Mouse (Mus musculus): ENCODE results near the gene Stpg3. TPM values are rescaled to one million over a fixed set of nuclear protein-coding genes. Genes with fewer than 3 reads are reported as not detected.
A peak's percentile ranks its signal among the peaks of the same experiment; 100 is the strongest.

The Stpg3 gene
- total RNA-seq, 2 experiments from 2014 or later, result not detected

DNA sequence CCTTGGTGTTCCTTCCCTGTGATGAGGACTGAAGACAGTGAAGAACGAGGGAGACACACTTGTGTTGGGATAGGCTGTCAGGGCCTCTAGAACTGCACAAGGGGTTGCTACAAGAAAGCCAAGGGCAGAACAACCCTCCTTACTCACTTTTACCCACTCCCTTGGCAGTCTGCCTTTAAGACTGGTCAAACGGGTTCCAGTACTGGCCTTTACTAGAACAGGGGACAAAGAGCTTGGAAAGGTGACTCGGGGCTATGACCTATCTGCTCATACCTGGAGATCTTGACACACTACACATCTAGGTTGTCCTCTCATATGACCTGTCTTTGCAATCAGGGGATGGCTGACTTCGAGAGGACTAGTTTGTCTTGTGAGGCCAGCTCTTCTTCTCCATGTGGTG lies 23.1 kb upstream of the Stpg3 start:
- no peak for DNase-seq
- intact Hi-C loops (cut with DNase I), result no loop called here

DNA sequence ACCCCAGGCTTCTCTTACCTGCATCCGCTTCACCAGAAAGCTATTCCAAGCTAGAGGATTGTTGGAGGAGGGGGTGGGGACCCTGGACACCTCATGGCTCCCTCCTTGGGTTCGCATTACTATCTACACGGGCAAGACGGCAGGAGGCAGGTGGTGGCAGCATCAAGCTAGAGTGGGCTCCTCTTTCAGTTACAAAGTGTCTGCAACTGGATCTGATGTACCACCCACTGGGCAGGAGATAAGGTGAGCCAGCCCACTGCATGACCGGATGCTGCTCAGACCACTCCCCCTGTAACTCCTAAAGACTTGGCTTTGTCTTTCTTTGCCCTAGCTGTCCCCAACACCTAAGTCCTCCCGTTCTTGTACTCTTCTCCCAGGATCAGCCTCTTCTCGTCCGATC lies 22.2 kb upstream of the Stpg3 start, which contains the start of gene Rnf224:
Gene Rnf224, minus strand, starts transcription at position 174 of the 400 bp plus-strand sequence.
- intact Hi-C loops (cut with DNase I), result no loop called here
- DNase-seq, result no peak

DNA sequence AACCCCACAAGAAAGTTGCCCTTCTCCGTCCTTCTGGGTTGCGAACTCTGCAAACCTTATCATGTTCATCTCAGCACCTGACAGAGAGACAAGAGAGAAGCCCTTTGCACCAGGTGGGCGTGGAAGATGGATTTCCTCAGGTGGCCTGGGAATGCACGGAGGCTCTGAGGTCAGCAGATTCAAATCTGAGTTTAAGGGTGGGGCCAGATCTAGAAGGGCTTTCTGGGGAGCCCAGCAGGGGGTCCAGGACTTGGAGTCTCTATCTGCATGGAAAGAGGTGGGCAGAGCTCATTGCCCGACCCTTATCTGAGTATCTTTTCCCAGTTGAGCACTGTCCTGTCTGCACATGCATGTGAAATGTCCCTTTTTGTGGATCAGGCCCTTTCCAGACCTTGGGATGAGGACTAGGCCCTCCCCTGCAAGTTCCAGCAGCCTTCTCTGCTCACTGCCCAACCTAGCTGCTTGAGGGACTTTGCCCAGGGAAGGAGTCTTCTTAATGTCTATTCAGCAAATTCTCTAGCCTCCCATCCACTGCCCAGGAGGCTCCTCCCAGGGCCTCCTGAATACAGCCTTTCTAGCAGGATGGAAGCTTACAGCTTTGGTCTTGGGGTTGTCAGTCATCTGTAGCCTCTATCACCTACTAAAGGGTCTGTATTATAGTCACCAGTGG lies 20.2 kb upstream of the Stpg3 start:
- intact Hi-C loops (cut with DNase I), result no loop called here
- DNase-seq, result no peak

DNA sequence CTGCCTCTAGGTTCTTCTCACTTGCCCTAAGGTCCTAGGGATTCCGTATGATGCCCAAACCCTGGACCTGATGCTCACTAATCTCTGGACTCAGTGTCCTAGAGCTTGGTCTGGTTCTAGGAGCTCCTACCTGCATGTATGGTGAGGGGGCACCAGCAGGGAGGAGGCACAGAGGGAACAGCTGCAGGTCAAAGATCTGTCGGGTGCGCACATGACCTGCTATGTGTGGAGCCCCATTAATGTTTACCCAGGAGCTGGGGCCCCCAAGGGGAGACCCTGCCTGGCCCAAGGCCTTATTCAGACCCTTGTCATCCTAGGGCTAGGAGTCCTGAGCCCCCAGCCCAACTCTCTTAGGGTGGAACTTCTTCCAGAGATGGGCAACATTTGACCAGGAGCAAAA lies 19.6 kb upstream of the Stpg3 start, which contains the start of gene Slc34a3:
Gene Slc34a3, minus strand, starts transcription at position 315 of the 400 bp plus-strand sequence.
- no peak for DNase-seq

DNA sequence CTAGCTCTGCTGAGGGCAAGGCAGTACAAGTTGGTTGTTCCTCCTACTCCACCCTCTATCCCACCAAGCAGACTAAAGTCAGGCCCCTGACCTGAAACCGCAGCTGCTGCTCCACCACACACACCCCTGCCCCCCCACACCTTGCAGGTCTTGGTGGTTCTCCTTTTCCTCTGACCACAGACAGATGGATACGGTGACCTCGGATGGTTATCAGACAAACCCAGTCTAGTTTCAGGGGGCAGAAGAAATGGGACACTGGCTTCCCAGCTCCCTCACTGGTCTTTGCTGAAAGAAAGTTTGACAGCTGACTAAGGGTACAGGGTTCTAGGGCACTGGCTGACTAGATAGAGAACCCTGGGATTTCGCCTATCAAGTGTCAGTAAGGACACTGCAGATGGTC lies 19.0 kb upstream of the Stpg3 start:
- intact Hi-C loops (cut with DNase I), result no loop called here
- DNase-seq, result no peak

More for the DNA sequence above, 19.6 kb upstream of the Stpg3 start, which contains the start of gene Slc34a3:
- intact Hi-C loops (cut with DNase I), result no loop called here

DNA sequence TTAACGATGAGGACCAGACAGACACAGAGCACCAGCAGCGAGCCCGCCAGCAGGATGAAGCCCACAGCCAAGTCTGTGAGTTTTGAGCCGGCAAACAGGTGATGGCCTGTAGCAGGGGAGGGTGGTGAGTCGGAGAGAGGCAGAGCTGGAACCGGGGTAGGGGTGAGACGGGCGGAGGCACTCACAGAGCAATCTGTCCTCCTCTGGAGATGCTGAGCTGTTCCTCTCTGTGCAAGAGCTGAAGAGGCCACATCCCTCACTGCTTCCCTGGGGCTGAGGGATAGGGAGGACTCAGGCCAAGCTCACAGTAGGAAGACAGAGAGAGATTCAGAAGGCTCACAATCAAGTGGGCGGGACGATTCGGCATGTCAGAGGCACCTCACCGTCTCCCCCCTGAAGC lies 16.6 kb upstream of the Stpg3 start:
- DNase-seq, result no peak

DNA sequence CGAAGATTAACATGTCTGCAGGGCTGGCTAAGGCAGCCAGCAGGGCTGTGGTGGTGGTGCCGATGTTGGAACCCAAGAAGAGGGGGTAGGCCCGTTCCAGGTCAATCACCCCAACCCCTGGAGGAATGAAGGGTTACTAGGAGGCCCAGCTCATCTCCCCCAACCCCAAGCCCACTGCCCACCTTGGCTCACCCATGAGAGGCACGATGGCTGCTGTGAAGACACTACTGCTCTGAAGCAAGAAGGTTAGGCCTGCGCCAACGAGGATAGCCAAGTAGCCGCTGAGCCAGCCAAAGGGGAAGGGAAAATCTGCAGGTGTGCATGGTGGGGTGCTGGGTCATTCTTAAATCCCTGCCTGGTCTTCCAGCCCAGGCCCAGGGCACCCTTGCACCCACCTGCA lies 16.1 kb upstream of the Stpg3 start:
- intact Hi-C loops (cut with DNase I), result no loop called here
- DNase-seq, result no peak

More for the DNA sequence above, 16.6 kb upstream of the Stpg3 start:
- intact Hi-C loops (cut with DNase I), result no loop called here

DNA sequence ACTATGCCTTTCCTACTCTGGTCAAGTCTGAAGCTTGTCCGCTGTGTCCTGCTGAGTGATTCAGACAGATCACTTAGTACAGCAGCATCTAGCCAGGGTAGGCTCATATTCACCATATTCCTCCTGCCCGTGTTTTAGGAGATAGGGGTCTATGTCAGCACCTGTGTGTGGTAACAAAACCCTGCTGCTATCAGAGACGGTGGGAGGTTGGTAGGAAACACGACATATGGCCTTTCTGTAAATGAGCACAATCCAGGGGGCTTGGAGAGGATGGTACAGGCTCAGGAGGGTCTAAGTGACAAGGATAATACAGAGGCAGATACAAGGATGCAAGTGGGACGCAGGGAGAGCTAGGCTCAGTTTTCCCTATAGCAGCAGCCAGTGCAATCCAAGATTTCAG lies 15.1 kb upstream of the Stpg3 start:
- DNase-seq, result no peak
- intact Hi-C loops (cut with DNase I), result loop anchor here (2.0 kb wide), 2 partner anchors 23 to 63 kb away; no protein-coding TSS in a partner anchor

DNA sequence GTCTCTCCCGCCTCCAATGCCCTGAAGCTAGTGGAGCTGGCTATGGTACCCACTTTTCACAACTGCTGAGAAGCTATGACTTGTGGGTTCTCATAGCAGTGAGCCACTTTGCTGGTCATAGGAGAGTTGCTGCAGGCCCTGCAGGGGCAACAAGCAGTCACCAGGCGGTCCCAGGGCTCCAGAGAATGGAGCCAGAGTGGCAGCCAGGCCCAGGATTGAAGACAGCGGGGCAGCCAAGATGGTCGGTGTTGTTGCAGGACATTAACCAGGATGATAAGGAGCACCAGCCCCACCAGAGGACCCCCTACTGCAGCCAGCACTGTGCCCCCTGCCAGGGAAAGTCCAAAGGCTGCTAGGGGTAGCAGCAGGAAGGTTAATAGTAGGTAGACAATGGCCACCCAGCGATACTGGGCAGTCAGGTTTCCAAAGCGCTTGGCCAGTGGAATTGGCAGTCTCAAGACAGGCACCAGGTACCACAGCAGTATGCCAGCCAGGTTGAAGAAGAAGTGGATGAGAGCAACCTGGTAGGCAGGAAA lies 14.6 kb upstream of the Stpg3 start:
- no peak for DNase-seq
- intact Hi-C loops (cut with DNase I), result loop anchor here (1.0 to 2.0 kb wide), 3 partner anchors 24 to 64 kb away; no protein-coding TSS in a partner anchor

DNA sequence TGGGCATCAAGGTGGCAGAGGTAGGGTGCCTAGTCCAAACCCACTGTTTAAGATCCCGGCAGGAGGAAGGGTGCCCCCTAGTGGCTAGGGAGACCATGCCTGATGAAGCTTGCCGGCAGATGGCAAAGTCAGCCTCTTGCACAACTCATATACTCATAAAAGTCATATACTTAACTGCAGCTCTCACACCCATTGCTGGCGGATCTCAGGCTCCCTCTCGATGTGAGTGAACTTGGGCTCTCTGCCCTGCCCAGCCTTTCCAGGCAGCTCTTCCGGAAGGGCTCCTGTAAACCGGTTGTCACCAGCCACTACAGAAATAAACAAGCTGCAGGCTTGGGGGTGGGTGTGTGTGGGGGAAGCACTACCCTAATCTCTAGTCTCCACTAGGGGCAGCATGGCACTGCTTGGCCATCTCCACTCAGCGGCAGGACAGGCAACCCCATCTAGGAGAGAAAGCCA lies 14.0 kb upstream of the Stpg3 start:
- intact Hi-C loops (cut with DNase I), result loop anchor here (1.0 to 2.0 kb wide), 3 partner anchors 24 to 64 kb away; no protein-coding TSS in a partner anchor
- peak; percentile 86 to 89 for DNase-seq

DNA sequence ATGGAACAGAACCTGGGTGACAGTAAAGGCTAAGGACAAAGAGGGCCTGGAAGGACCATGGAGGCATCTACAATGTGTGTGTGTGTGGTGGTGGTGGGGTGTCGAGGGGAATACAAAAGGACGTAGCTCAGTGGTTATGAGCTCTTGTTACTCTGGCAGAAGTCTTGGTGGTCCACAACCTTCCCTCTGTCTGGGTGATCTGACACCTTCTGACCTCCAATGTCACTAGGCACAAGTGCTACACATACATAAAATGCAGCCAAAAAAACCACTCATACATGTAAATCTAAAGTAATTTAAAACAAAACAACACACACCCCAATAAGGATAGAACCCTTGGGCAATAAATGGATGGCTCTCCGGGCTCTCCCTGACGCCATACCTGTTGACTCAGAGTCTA lies 13.0 kb upstream of the Stpg3 start:
- intact Hi-C loops (cut with DNase I), result no loop called here

DNA sequence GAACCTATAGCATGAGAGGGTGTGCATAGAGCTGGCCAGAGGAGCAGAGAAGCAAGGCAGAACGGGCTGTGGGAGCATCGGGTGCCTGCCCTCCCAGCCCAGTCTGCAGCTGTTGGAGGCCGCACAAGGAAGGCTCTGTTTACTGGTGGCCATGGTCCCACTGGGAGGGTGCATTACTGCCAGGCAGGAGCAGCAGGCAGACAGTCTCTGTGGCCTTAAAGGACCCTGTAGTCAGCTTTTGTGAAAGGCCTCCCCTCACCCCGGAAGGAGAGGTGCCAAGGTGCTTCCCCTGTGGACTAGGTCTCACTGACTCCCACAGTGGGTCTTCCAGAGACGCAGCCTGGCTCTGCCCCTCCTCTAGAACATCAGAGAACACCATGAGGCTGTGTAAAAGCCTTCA lies 12.4 kb upstream of the Stpg3 start:
- intact Hi-C loops (cut with DNase I), result no loop called here
- DNase-seq, result no peak

More for the DNA sequence above, 13.0 kb upstream of the Stpg3 start:
- DNase-seq, result no peak

DNA sequence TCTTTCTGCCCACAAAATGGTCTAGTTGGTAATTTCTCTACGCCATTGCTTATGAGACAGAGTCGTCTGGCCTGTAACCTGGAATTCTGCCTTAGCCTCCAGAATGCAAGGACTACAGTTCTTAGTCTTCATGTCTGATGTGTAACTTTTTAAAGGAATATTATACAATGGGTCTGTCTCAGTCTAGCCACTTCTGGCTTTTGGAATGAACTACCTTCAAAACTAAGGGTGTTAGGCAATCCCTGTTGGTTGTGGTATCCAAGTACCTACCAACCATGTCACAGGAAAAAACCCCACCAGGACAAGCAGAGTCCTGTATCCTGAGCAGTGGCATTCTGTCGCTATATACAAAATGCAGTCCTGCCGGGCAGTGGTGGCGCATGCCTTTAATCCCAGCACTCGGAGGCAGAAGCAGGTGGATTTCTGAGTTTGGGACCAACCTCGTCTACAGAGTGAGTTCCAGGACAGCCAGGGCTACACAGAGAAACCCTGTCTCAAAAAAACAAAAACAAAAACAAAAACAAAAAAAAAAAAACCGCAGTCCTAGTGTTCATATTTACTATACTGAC lies 11.5 kb upstream of the Stpg3 start:
- intact Hi-C loops (cut with DNase I), result no loop called here
- DNase-seq, result no peak

DNA sequence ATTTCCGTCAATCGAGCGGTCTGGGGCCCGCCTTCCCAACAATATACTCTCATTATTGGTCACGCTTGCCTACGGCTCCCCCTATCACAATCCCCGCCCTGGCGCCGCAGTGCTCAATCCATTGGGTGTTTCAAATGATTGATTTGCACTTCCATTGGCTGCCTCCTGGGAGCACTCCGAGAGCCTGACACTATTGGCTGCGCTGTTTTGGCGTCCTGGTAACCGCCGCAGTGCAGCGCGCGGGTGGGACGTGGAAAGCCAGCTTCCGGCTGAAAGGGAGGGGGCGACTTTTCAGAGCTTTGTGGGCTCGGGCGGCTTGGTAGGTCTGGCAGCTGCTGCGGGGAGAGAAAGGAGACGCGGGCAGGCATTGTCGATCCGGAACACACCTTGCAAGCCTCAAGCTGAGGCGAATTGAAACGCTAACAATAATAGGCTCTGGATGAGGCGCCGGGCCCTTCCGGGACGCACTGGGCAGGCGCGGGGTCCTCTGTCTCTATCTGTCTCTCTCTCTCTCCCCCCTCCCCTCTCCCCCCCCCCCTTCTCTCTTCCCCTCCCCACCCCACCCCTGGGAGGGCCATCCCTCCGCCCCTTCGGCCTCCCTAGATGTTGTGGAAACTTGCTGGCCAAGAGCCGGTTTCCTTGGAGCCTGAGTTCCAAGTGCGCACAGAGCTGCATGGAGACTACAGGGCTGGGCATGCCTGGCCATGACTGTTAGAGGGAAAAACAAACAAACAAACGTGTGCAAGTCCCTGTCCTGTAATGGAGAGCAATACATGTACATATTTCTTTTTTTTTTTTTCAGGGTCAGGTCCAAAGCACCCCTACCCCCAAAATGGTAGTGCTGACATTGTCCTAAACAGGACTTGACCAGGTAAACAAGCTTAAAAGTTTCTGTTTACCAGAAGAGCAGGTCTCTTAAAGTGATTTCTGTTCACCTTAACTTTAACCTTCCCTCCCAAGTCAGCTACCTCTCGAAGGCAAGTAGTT lies 10.6 kb upstream of the Stpg3 start:
- intact Hi-C loops (cut with DNase I), result no loop called here

DNA sequence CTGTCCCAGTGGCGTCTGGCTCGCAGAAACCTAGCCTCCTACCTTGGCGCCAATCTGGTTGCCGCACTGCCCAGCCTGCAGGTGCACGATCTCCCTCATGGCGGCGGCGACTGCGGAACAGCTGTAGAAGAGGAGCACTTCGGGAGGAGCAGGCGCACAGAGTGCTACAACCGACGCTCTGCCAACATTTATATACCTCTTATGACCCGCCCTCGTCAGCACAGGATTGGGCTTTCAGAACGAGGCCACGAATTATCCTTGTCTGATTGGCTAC lies 10.0 kb upstream of the Stpg3 start, which contains the start of gene Tubb4b:
Gene Tubb4b, minus strand, starts transcription at position 211 of the 274 bp plus-strand sequence.
- DNase-seq, result no peak
- intact Hi-C loops (cut with DNase I), result no loop called here

More for the DNA sequence above, 10.6 kb upstream of the Stpg3 start:
- peak; percentile 95 for DNase-seq

DNA sequence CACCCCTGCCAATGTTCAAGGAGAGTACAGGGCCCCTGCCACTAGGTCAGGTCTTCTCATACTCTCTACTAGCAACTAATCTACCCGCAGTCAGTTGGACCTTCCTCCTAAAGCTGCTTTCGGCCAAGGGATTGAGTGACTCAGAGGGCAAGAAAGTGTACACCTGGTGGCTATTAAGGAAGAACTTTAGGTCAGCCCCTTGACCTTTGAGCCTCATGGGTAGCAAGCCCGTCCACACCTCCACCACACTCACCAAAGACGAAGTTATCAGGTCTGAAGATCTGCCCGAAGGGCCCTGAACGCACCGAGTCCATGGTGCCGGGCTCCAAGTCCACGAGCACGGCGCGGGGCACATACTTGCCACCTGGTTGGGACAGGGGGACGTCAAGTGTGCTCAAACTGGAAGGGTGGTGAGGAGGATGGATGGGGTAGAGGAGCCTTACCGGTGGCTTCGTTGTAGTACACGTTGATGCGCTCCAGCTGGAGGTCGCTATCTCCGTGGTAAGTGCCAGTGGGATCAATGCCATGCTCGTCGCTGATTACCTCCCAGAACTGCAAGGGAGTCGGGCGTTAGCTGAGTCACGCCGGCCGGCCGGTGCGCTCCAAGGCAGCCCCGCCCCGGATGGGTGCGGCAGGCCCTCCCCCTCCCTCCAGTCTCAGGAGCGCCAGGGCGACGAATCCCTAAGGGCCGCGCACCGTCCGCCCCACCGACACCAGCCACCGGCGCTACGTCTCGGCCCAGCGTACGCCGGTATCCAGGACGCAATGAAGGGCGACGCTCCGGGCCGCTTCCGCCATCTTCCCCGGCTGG lies 9.4 kb upstream of the Stpg3 start:
- intact Hi-C loops (cut with DNase I), result no loop called here
- peak; percentile 84 to 85 for DNase-seq

DNA sequence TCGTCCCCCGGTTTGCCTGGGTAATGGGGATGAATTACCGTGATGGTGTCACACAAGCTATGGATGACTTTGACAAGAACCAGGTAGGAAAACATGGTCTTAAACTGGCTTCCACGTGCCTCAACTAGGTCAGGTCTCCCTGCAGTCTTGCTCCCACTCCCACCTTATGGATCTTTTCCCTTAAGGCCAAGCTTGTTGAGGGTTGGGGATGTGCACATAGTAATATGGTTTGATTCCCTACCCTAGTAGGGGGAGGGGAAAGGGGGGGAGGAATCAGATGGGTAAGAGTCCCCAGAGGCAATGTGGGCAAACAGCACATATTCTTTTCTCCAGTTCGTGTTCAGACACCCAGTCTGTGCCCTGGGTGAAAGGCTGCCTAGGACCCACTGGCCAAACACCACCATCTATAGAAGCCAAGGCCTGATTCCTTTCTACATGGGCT lies 6.9 kb upstream of the Stpg3 start:
- DNase-seq, result no peak
- intact Hi-C loops (cut with DNase I), result no loop called here

DNA sequence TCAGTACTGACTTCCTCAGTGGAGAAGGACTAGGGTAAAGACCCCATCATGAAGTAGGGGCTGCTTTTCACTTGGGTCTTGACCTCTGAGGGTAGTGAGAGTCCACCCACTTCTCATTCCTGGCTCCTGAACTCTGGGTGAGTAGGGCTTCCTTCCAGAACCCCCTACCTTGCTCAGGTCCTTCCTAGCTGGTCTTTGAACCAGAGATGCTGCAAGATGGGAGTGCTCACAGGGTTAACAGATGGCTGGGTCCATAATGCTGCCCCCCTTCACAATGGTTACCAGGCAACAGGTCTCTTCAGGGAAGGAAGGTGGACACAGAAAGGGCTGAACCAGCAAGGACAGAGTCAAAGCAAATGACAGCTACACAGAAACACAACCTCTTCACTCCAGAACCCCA lies 4.0 kb upstream of the Stpg3 start, which contains the start of gene Fam166a:
Gene Fam166a, plus strand, starts transcription at position 301 of the 400 bp plus-strand sequence.
- DNase-seq, result no peak
- intact Hi-C loops (cut with DNase I), result no loop called here

DNA sequence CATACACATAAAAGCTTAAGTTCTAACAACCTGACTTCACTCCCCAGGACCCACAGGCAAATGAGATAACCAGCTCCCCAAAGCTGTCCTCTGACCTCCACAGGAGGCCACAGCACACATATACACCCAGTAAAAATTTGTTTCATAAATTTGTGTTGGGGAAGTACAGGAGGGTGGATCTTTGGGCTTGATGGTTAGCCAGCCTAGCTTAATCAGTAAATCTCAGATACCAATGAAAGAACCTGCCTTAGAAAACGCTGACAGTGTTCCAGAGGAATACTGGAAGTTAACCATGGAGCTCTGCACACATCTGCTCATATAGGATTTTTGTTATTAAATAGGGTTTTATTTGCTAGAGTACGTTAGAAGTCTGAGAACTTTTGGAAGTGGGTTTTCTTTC lies 3.2 kb upstream of the Stpg3 start:
- intact Hi-C loops (cut with DNase I), result no loop called here
- no peak for DNase-seq

All from heart, postnatal 14 days (tissue).